Mouse (Mus musculus): ENCODE results near the gene Prok1. TPM values are rescaled to one million over a fixed set of nuclear protein-coding genes. Genes with fewer than 3 reads are reported as not detected.

The Prok1 gene
- polyA plus RNA-seq, 1 experiment from 2014 or later = not detected

GRCm38 (mm10) chr3:107238051-107238450 is 1.5 kb downstream of the Prok1 start:
- Histone ChIP-seq H3K4me3 (no peak overlapping the region), H3K4me2 (no peak overlapping the region), H3K4me1 (0 out of 2 replicates have a peak, but pooled peaks cover 3% of the 10 kb centered on the region), H3K9me3 (no peaks in the 10 kb centered on the region), H3K36me3 (no peaks in the 10 kb centered on the region), H3K27me3 (replicated peaks) (peaks cover 17% of the 10 kb centered on the region), H3K9ac (no peak overlapping the region), H3K27ac (replicated peaks) (no peak overlapping the region)
- WGBS = 60% methylated on average over 2 of the region's 2 CpGs
- no peak for ATAC-seq (ENCODE audit: extremely low read depth, insufficient number of reproducible peaks, low FRiP score, low TSS enrichment)

GRCm38 (mm10) chr3:107233945-107234344 is 5.6 kb downstream of the Prok1 start:
- no peak overlapping the region for H3K4me3 ChIP-seq
- H3K36me3 ChIP-seq = no peaks in the 10 kb centered on the region
- peaks cover 12% of the 10 kb centered on the region for H3K4me1 ChIP-seq
- no peak overlapping the region for H3K27ac ChIP-seq (replicated peaks)
- H3K9me3 ChIP-seq = no peaks in the 10 kb centered on the region
- no peak overlapping the region for H3K9ac ChIP-seq
- no peak overlapping the region for H3K4me2 ChIP-seq
- ATAC-seq (ENCODE audit: extremely low read depth, insufficient number of reproducible peaks, low FRiP score, low TSS enrichment) = no peak
- WGBS = 15% methylated on average over 2 of the region's 2 CpGs
- H3K27me3 ChIP-seq (replicated peaks) = peaks cover 27% of the 10 kb centered on the region

GRCm38 (mm10) chr3:107233351-107233813 is 6.1 kb downstream of the Prok1 start:
- no peak for ATAC-seq (ENCODE audit: extremely low read depth, insufficient number of reproducible peaks, low FRiP score, low TSS enrichment)
- H3K4me2 ChIP-seq = peak overlapping the region; percentile 49
- WGBS = 5% methylated on average over 11 of the region's 11 CpGs

GRCm38 (mm10) chr3:107231202-107231601 is 8.3 kb downstream of the Prok1 start:
- H3K9ac ChIP-seq = no peak overlapping the region
- WGBS = 64% methylated on average over 4 of the region's 4 CpGs
- no peaks in the 10 kb centered on the region for H3K9me3 ChIP-seq
- no peaks in the 10 kb centered on the region for H3K36me3 ChIP-seq
- H3K27ac ChIP-seq (replicated peaks) = no peak overlapping the region
- H3K4me2 ChIP-seq = no peak overlapping the region
- ATAC-seq (ENCODE audit: extremely low read depth, insufficient number of reproducible peaks, low FRiP score, low TSS enrichment) = no peak
- peaks cover 27% of the 10 kb centered on the region for H3K27me3 ChIP-seq (replicated peaks)
- no peak overlapping the region for H3K4me3 ChIP-seq
- H3K4me1 ChIP-seq = peaks cover 12% of the 10 kb centered on the region

More at GRCm38 (mm10) chr3:107233351-107233813, 6.1 kb downstream of the Prok1 start:
- Histone ChIP-seq H3K27ac (replicated peaks) (no peak overlapping the region), H3K9me3 (no peaks in the 10 kb centered on the region), H3K9ac (0 out of 2 replicates have a peak overlapping the region, but pooled peaks have one; percentile 56), H3K27me3 (replicated peaks) (peaks cover 27% of the 10 kb centered on the region), H3K4me3 (no peak overlapping the region), H3K36me3 (no peaks in the 10 kb centered on the region), H3K4me1 (peaks cover 12% of the 10 kb centered on the region)

GRCm38 (mm10) chr3:107230527-107230926 is 9.0 kb downstream of the Prok1 start, which contains the start of gene A630076J17Rik:
A630076J17Rik (plus strand) TSS chr3:107230614.
- Histone ChIP-seq H3K9me3 (no peaks in the 10 kb centered on the region), H3K27ac (replicated peaks) (peak within 1 kb of the TSS; percentile 28; the same call in 1 of the 2 replicates), H3K4me1 (peaks cover 12% of the 10 kb centered on the region), H3K36me3 (no peaks in the 10 kb centered on the region), H3K4me3 (no peak within 1 kb of the TSS), H3K4me2 (no peak within 1 kb of the TSS), H3K9ac (no peak within 1 kb of the TSS), H3K27me3 (replicated peaks) (peaks cover 27% of the 10 kb centered on the region)
- no peak for ATAC-seq (ENCODE audit: extremely low read depth, insufficient number of reproducible peaks, low FRiP score, low TSS enrichment)
- 32% methylated on average over 1 of the region's 1 CpGs for WGBS

- Histone ChIP-seq H3K27ac (replicated peaks) (no peak overlapping the region), H3K27me3 (replicated peaks) (peaks cover 27% of the 10 kb centered on the region), H3K4me3 (no peak overlapping the region), H3K9me3 (no peaks in the 10 kb centered on the region), H3K9ac (no peak overlapping the region), H3K4me1 (peaks cover 12% of the 10 kb centered on the region), H3K4me2 (no peak overlapping the region), H3K36me3 (no peaks in the 10 kb centered on the region)
- 32% methylated on average over 5 of the region's 5 CpGs for WGBS
- no peak for ATAC-seq (ENCODE audit: extremely low read depth, insufficient number of reproducible peaks, low FRiP score, low TSS enrichment)
These were observed 9.7 kb downstream of the Prok1 start for GRCm38 (mm10) chr3:107229822-107230221.

- H3K9me3 ChIP-seq = peaks cover 6% of the 10 kb centered on the region; the same call in 1 of the 2 replicates
These were observed 10.3 kb downstream of the Prok1 start for GRCm38 (mm10) chr3:107229221-107229620.

GRCm38 (mm10) chr3:107225820-107226219 is 13.7 kb downstream of the Prok1 start:
- no peak for ATAC-seq (ENCODE audit: extremely low read depth, insufficient number of reproducible peaks, low FRiP score, low TSS enrichment)
- peaks cover 11% of the 10 kb centered on the region for H3K4me1 ChIP-seq
- 77% methylated on average over 5 of the region's 5 CpGs for WGBS
- H3K4me3 ChIP-seq = no peak overlapping the region
- H3K9ac ChIP-seq = no peak overlapping the region
- no peak overlapping the region for H3K27ac ChIP-seq (replicated peaks)
- H3K36me3 ChIP-seq = no peaks in the 10 kb centered on the region
- H3K4me2 ChIP-seq = no peak overlapping the region
- H3K9me3 ChIP-seq = peaks cover 7% of the 10 kb centered on the region; the same call in 1 of the 2 replicates
- H3K27me3 ChIP-seq (replicated peaks) = 0 out of 2 replicates have a peak, but pooled peaks cover 5% of the 10 kb centered on the region

More at GRCm38 (mm10) chr3:107229221-107229620, 10.3 kb downstream of the Prok1 start:
- Histone ChIP-seq H3K27ac (replicated peaks) (no peak overlapping the region), H3K27me3 (replicated peaks) (peaks cover 27% of the 10 kb centered on the region), H3K36me3 (no peaks in the 10 kb centered on the region), H3K4me3 (no peak overlapping the region), H3K4me1 (peaks cover 12% of the 10 kb centered on the region), H3K4me2 (no peak overlapping the region), H3K9ac (no peak overlapping the region)
- 68% methylated on average over 5 of the region's 5 CpGs for WGBS
- ATAC-seq (ENCODE audit: extremely low read depth, insufficient number of reproducible peaks, low FRiP score, low TSS enrichment) = no peak

GRCm38 (mm10) chr3:107223230-107223629 is 16.3 kb downstream of the Prok1 start:
- H3K27ac ChIP-seq (replicated peaks) = no peak overlapping the region
- H3K4me1 ChIP-seq = peaks cover 3% of the 10 kb centered on the region; the same call in 1 of the 2 replicates
- ATAC-seq (ENCODE audit: extremely low read depth, insufficient number of reproducible peaks, low FRiP score, low TSS enrichment) = no peak
- H3K9me3 ChIP-seq = peaks cover 7% of the 10 kb centered on the region; the same call in 1 of the 2 replicates
- 32% methylated on average over 1 of the region's 1 CpGs for WGBS
- no peaks in the 10 kb centered on the region for H3K36me3 ChIP-seq
- H3K4me3 ChIP-seq = no peak overlapping the region
- no peak overlapping the region for H3K4me2 ChIP-seq
- H3K27me3 ChIP-seq (replicated peaks) = peaks cover 7% of the 10 kb centered on the region; the same call in 1 of the 2 replicates
- H3K9ac ChIP-seq = no peak overlapping the region

- Histone ChIP-seq H3K36me3 (no peaks in the 10 kb centered on the region), H3K27me3 (replicated peaks) (peaks cover 7% of the 10 kb centered on the region; the same call in 1 of the 2 replicates), H3K9ac (no peak within 1 kb of the TSS), H3K4me1 (peaks cover 3% of the 10 kb centered on the region; the same call in 1 of the 2 replicates), H3K27ac (replicated peaks) (no peak within 1 kb of the TSS), H3K4me2 (no peak within 1 kb of the TSS), H3K9me3 (peaks cover 7% of the 10 kb centered on the region; the same call in 1 of the 2 replicates), H3K4me3 (no peak within 1 kb of the TSS)
- ATAC-seq (ENCODE audit: extremely low read depth, insufficient number of reproducible peaks, low FRiP score, low TSS enrichment) = no peak
- 66% methylated on average over 10 of the region's 10 CpGs for WGBS
These were observed 17.9 kb downstream of the Prok1 start, which contains the start of gene Cym for GRCm38 (mm10) chr3:107221608-107222007. Cym (minus strand) TSS chr3:107221732.

GRCm38 (mm10) chr3:107218572-107218971 is 20.9 kb downstream of the Prok1 start:
- no peaks in the 10 kb centered on the region for H3K36me3 ChIP-seq
- H3K4me3 ChIP-seq = no peak overlapping the region
- no peak overlapping the region for H3K4me2 ChIP-seq
- no peak for ATAC-seq (ENCODE audit: extremely low read depth, insufficient number of reproducible peaks, low FRiP score, low TSS enrichment)
- peaks cover 3% of the 10 kb centered on the region; the same call in 1 of the 2 replicates for H3K4me1 ChIP-seq
- WGBS = 81% methylated on average over 7 of the region's 7 CpGs
- no peaks in the 10 kb centered on the region for H3K9me3 ChIP-seq
- peaks cover 7% of the 10 kb centered on the region; the same call in 1 of the 2 replicates for H3K27me3 ChIP-seq (replicated peaks)
- no peak overlapping the region for H3K9ac ChIP-seq
- no peak overlapping the region for H3K27ac ChIP-seq (replicated peaks)

GRCm38 (mm10) chr3:107217101-107217480 is 22.4 kb downstream of the Prok1 start:
- no peak overlapping the region for H3K4me2 ChIP-seq
- H3K27me3 ChIP-seq (replicated peaks) = peaks cover 7% of the 10 kb centered on the region; the same call in 1 of the 2 replicates
- no peak overlapping the region for H3K9ac ChIP-seq
- 76% methylated on average over 3 of the region's 3 CpGs for WGBS
- ATAC-seq (ENCODE audit: extremely low read depth, insufficient number of reproducible peaks, low FRiP score, low TSS enrichment) = no peak
- H3K36me3 ChIP-seq = no peaks in the 10 kb centered on the region
- H3K4me3 ChIP-seq = no peak overlapping the region
- no peaks in the 10 kb centered on the region for H3K9me3 ChIP-seq
- no peaks in the 10 kb centered on the region for H3K4me1 ChIP-seq
- H3K27ac ChIP-seq (replicated peaks) = no peak overlapping the region

Measured in heart, embryonic 13.5 days (tissue).